Mouse (Mus musculus) kidney, adult 18-20 months (tissue): ENCODE results near the gene Cc2d2b.
A peak's percentile ranks its signal among the peaks of the same experiment; 100 is the strongest.

Experiments used
- DNase-seq: peaks from one replicate; pipeline ENCODE4 v3.0.0; 2021

Gene Cc2d2b

DNA sequence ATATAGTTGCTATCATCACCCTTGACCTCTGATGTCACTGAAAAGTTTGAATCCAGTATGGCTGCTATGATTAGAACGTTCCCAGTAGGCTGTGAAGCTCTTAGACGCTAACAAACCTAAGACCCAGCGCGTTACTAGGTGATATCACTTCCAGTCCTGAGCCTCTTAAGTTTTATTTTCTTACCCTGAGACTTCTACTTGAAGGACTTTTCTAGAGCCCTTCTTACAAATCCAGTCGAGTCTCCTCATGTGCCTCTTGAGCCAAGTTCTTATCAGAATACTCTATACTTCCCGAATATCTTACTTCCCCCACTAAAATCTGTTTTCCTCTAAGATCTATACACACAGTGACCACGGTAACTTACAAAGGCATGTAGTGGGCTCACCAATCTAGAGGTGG lies 89.7 kb downstream of the Cc2d2b start:
- no peak for DNase-seq

DNA sequence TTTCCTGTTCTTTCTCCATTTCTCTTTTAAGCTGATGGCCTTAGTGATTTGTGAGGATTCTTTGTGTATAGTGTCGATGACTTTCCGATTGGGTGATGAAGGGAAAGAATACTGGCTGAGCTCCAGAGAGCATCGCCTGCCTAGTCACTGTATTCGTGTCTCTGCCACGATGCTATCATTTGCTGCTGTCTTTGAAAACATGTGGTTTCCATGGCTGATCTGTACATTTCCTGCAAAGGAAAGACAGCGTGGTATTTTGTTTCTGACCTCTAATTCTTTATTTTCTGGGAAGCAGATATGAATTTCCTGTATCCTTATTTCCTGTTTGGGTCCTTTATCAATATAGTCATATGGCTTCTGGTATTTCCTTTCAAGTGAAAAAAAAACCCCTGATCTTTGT lies 91.8 kb downstream of the Cc2d2b start:
- no peak for DNase-seq

- DNase-seq, result no peak
These were observed 92.5 kb downstream of the Cc2d2b start for GRCm38 (mm10) chr19:40841083-40841482.

- no peak for DNase-seq
These were observed 93.0 kb downstream of the Cc2d2b start for GRCm38 (mm10) chr19:40841593-40841992.

DNA sequence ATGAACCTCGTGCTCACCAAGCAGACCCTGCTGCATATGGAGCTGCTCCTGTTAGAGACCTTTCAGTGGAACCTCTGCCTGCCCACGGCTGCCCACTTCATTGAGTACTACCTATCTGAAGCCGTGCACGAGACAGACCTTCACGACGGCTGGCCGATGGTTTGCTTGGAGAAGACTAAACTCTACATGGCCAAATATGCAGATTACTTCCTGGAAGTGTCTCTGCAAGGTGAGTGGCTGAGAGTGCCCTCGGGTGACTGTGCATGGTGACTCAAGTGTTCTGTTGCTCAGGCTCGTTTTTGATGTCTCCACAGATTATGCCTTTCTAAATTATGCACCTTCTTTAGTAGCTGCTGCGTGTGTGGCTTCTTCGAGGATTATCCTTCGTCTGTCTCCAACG lies 96.2 kb downstream of the Cc2d2b start:
- DNase-seq, result no peak

GRCm38 (mm10) chr19:40849391-40849790 lies 100.8 kb downstream of the Cc2d2b start:
- DNase-seq, result no peak

DNA sequence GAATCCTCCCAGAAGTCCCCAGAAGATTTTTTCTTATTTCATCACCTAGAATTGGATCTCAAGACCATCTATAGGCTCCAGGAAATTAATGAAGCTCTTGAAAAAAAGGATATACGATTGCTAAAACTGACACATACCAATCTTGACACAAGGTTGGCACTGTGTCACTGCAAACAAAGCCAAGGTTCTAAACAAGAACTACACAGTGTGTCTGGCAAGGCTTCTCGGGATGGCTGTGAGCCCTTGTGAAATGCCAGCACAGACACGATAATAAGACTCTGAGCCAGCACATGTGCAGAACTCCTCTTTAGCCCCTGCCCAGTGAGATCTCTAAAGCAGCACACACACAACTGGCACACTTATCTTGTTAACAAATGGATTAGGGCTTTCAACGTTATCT lies 111.0 kb downstream of the Cc2d2b start:
- no peak for DNase-seq

DNA sequence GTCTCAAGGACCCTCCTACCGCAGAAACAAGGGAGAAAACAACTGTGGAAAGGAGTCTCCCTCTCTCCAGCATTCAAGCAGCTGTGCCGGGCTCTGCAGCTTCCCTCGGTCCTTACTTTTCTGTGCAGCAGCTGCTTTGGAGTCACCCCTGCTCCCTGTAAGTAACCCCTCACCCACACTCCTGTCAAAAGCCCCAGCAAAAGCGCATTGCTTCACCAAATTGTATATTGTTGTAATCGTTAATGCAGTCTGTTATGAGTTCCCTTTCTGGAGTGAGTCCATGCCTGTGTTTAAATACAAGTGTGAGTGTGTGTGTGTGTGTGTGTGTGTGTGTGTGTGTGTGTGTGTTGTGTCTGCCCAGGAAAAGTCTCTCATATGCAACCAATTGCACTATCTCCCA lies 119.7 kb downstream of the Cc2d2b start:
- no peak for DNase-seq

- DNase-seq, result no peak
These were observed 121.0 kb downstream of the Cc2d2b start for GRCm38 (mm10) chr19:40869425-40870105.

GRCm38 (mm10) chr19:40872955-40873665 lies 124.6 kb downstream of the Cc2d2b start:
- peak; percentile 85 for DNase-seq
